Mouse (Mus musculus) midbrain, postnatal 0 days (tissue): ENCODE results near the gene Ppp1r3f. TPM values are rescaled to one million over a fixed set of nuclear protein-coding genes. Genes with fewer than 3 reads are reported as not detected.

Experiments
- ATAC-seq: fragments of 200-750 bp; cut with Nextera tagmentation; 2 replicates; pipeline ENCODE4 v1.8.0; 2017; ENCODE audit warnings: moderate number of reproducible peaks, mild to moderate bottlenecking, moderate TSS enrichment, moderate library complexity; ENCODE audit not compliant: low FRiP score
- DNase-seq: peaks from one replicate; pipeline ENCODE4 v3.0.0-alpha.2; 2015; ENCODE audit warnings: low spot score
- H3K27ac ChIP-seq: fragments of 300-500 bp; sonication (generic); 2 replicates; pipeline ENCODE4 v1.5.1; 2014; ENCODE audit warnings: low read depth, mild to moderate bottlenecking, low read length, mixed read lengths
- H3K27me3 ChIP-seq: fragments of 300-500 bp; sonication (generic); 2 replicates; pipeline ENCODE4 v1.6.1; 2014; ENCODE audit warnings: low read length, control low read depth, mixed read lengths; ENCODE audit not compliant: insufficient read depth
- H3K36me3 ChIP-seq: fragments of 300-500 bp; sonication (generic); 2 replicates; pipeline ENCODE4 v1.6.1; 2014; ENCODE audit warnings: low read length, control low read depth, mixed read lengths; ENCODE audit not compliant: insufficient read depth
- H3K4me1 ChIP-seq: fragments of 300-500 bp; sonication (generic); 2 replicates; pipeline ENCODE4 v1.6.1; 2014; ENCODE audit warnings: mild to moderate bottlenecking, control low read depth, antibody characterized with exemption, low read length, mixed read lengths; ENCODE audit not compliant: insufficient read depth
- H3K4me2 ChIP-seq: fragments of 300-500 bp; sonication (generic); 2 replicates; pipeline ENCODE4 v1.6.1; 2014; ENCODE audit warnings: low read depth, mild to moderate bottlenecking, low read length, mixed read lengths; ENCODE audit not compliant: poor library complexity, severe bottlenecking
- H3K4me3 ChIP-seq: fragments of 300-500 bp; sonication (generic); 2 replicates; pipeline ENCODE4 v1.5.1; 2014; ENCODE audit warnings: low read depth, mild to moderate bottlenecking, low read length, moderate library complexity
- H3K9ac ChIP-seq: fragments of 300-500 bp; sonication (generic); replicated peaks from 2 replicates; pipeline ENCODE4 v1.6.1; 2014; ENCODE audit warnings: mild to moderate bottlenecking, low read length, moderate library complexity, mixed read lengths; ENCODE audit not compliant: poor library complexity, severe bottlenecking
- H3K9me3 ChIP-seq: fragments of 300-500 bp; sonication (generic); 2 replicates; pipeline ENCODE4 v1.6.1; 2016; ENCODE audit warnings: low read length, control low read depth
- CTCF ChIP-seq: IDR thresholded peaks from 2 replicates; pipeline ENCODE4 v1.5.1; 2016; ENCODE audit warnings: antibody characterized with exemption, mild to moderate bottlenecking
- WGBS: fragments of 180-500 bp; shearing (Covaris S2); extraction: QIAGEN DNeasy Blood & Tissue Kit; methylation state at CpG from one replicate; pipeline ENCODE4 v1.1.7; 2014; 5-methylcytosine and 5-hydroxymethylcytosine counted together
- polyA plus RNA-seq: library from polyadenylated mRNA; unstranded; fragments of >200 nt; fragmentation: Nextera tagmentation; extraction: Ambion mirVana; gene quantifications from 2 replicates; pipeline ENCODE4 v1.2.1, GENCODE M21; 2015
- total RNA-seq: library from RNA; depleted of rRNA; stranded (reverse); fragments of >200 nt; gene quantifications from 2 replicates; pipeline ENCODE4 v1.2.3, GENCODE M21; 2014; rRNA removed

The Ppp1r3f gene
- total RNA-seq (19.4 and 27.3 TPM in 2 replicates), polyA plus RNA-seq (8.4 and 9.4 TPM in 2 replicates)

DNA sequence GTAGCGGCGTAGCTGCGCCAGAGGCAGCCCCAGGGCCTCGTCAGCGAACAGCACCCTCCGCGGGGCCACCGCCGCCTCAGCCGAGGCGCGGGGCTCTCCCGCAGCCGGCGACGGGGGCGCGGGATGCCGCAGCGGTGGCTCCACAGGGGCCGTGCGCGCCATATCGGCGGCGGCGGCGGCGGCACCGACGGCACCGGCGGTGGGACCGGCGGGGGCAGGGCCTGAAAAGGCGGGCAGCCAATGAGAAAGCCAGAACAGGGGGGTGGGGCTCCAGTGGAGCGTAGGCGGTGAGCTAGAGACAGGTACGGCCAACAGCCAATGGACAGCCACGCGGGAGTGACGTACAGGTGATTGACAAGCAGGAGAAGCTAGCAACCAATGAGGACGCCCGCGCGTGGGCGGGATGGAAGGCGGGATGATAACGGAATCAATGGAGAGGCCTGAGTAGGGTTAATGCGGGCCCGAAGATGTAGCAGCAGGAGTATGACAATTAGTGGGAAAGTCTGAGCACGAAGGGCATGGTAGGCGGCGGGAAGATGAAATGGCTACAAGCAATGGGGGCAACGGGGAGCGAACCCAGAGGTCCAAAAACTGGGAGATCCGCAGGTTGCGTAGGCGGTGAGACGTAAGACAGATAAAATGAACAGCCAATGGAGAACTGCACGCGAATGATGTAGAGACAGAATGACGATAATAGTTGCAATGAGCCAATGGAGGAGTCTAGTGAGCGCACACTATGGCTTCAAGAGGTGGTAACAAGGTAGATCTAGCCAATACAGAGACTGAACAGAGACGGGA lies at the start of gene Ppp1r3f:
Ppp1r3f (minus strand) TSS at position 197 of the 798 bp plus-strand sequence.
- Histone ChIP-seq H3K27ac (peak within 1 kb of the TSS; percentile 90), H3K9me3 (no peaks in the 10 kb centered on the region), H3K4me1 (peaks cover 4% of the 10 kb centered on the region; the same call in 1 of the 2 replicates), H3K4me3 (peak within 1 kb of the TSS; percentile 49), H3K4me2 (peak within 1 kb of the TSS; percentile 53), H3K9ac (peak within 1 kb of the TSS; percentile 69), H3K36me3 (no peaks in the 10 kb centered on the region), H3K27me3 (no peaks in the 10 kb centered on the region)
- DNase-seq = peak; percentile 97
- TF ChIP-seq CTCF = no peak
- ATAC-seq = peak; percentile 99
- 20% methylated on average over 42 of the region's 65 CpGs for whole genome bisulfite sequencing

DNA sequence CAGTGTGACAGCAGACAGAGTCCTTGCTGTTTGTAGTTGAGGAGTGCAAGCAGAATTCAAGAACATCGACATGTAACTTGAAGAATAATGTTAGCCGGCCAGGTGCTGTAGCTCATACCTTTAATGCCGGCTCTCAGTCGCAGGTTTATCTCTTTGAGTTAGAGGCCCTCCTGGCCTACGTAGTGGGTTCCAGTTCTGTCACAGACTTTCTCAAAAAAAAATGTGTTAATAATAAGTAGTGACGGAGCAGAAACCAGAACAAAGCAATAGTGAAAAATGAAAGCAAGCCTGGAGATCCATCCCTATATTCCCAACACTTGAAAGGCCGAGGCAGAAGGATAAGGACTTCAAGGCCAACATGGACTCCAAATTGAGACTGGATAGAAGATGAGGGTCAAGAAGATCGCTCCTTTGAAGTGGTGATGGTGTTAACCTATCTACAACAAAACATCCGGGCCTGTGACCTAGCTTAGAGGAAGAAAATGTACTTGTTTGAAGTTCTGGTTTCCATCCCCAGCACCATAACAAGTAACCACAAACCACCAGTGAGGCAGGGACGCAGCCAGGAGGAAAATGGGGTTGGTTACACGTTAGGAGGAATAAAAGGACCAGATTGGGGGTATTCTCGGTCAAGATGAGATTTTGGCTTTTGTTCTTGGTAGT lies 43.9 kb upstream of the Ppp1r3f start:
- Histone ChIP-seq H3K9ac (no peak overlapping the region), H3K4me3 (no peak overlapping the region), H3K4me1 (no peaks in the 10 kb centered on the region), H3K27ac (no peak overlapping the region), H3K36me3 (no peaks in the 10 kb centered on the region), H3K9me3 (no peaks in the 10 kb centered on the region), H3K27me3 (no peaks in the 10 kb centered on the region), H3K4me2 (no peak overlapping the region)
- 80% methylated on average over 12 of the region's 12 CpGs for WGBS
- TF ChIP-seq CTCF = no peak
- ATAC-seq (no peak), DNase-seq (no peak)

- no peak for TF ChIP-seq CTCF
- Histone ChIP-seq H3K4me1 (no peaks in the 10 kb centered on the region), H3K4me3 (peak overlapping the region; percentile 38), H3K9me3 (no peaks in the 10 kb centered on the region), H3K27ac (peak overlapping the region; percentile 73), H3K36me3 (no peaks in the 10 kb centered on the region), H3K4me2 (peak overlapping the region; percentile 62), H3K9ac (peak overlapping the region; percentile 60), H3K27me3 (no peaks in the 10 kb centered on the region)
- peak; percentile 54 for DNase-seq
- 26% methylated on average over 25 of the region's 26 CpGs for WGBS
- ATAC-seq = peak; percentile 77
These were observed 36.6 kb upstream of the Ppp1r3f start for GRCm38 (mm10) chrX:7610536-7611258.

- no peaks in the 10 kb centered on the region for H3K27me3 ChIP-seq
- ATAC-seq (peak; percentile 57), DNase-seq (peak; percentile 10)
- H3K9me3 ChIP-seq = no peaks in the 10 kb centered on the region
- H3K27ac ChIP-seq = peak overlapping the region; percentile 73
- H3K36me3 ChIP-seq = no peaks in the 10 kb centered on the region
- H3K4me2 ChIP-seq = peak overlapping the region; percentile 62
- no peak for TF ChIP-seq CTCF
- peak overlapping the region; percentile 60; the same call in 1 of the 2 replicates for H3K9ac ChIP-seq
- H3K4me3 ChIP-seq = peak overlapping the region; percentile 38
- WGBS = 35% methylated on average over 21 of the region's 21 CpGs
- H3K4me1 ChIP-seq = no peaks in the 10 kb centered on the region
These were observed 36.0 kb upstream of the Ppp1r3f start for GRCm38 (mm10) chrX:7610035-7610434.

DNA sequence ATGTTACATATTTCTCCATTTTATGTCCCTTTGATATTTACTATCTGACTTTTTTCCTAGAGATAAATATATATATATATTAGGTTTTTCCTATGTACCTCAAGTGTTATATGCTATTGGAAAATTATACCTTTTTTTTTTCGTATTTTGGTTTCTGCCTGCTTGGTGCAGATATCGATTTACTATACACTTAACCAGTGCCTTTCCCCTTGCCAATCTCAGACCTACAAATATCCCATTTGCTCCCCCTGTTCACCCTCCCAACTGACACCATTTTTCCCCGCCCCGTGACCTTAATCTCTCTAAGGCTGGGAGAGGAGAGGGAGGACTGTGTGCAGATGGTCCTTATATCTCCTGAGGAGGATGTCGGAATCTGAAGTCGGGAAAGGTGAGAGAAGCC lies 32.7 kb upstream of the Ppp1r3f start, which contains the start of gene Cacna1f:
Cacna1f (plus strand) TSS at position 301 of the 400 bp plus-strand sequence.
- TF ChIP-seq CTCF = no peak
- H3K36me3 ChIP-seq = no peaks in the 10 kb centered on the region
- 67% methylated on average over 6 of the region's 6 CpGs for WGBS
- no peaks in the 10 kb centered on the region for H3K4me1 ChIP-seq
- no peaks in the 10 kb centered on the region for H3K27me3 ChIP-seq
- no peak within 1 kb of the TSS for H3K4me2 ChIP-seq
- ATAC-seq (no peak), DNase-seq (no peak)
- no peak within 1 kb of the TSS for H3K27ac ChIP-seq
- no peak within 1 kb of the TSS for H3K4me3 ChIP-seq
- H3K9me3 ChIP-seq = no peaks in the 10 kb centered on the region
- no peak within 1 kb of the TSS for H3K9ac ChIP-seq
